Mouse (Mus musculus) lung, embryonic 15.5 days (tissue): ENCODE measurements at regions not wholly inside any gene's neighbourhood (a gene's known extent, or its start where the extent isn't known, plus 50 kb on each side); places are given as distances from the start of the nearest gene placed in this dataset.
A peak's percentile ranks its signal among the peaks of the same experiment; 100 is the strongest.

Experiments
- ATAC-seq: fragments of 200-750 bp; cut with Nextera tagmentation; 2 replicates; pipeline ENCODE4 v1.8.0; 2017; ENCODE audit warnings: moderate number of reproducible peaks, borderline replicate concordance; ENCODE audit not compliant: low FRiP score, low TSS enrichment; ENCODE audit errors: extremely low read depth
- H3K27ac ChIP-seq: fragments of 300-500 bp; sonication (generic); 2 replicates; pipeline ENCODE4 v1.5.1; 2015; ENCODE audit warnings: moderate library complexity, mild to moderate bottlenecking, inconsistent platforms
- H3K27me3 ChIP-seq: fragments of 300-500 bp; sonication (generic); 2 replicates; pipeline ENCODE4 v1.6.1; 2015; ENCODE audit warnings: inconsistent platforms
- H3K36me3 ChIP-seq: fragments of 300-500 bp; sonication (generic); 2 replicates; pipeline ENCODE4 v1.6.1; 2015; ENCODE audit warnings: inconsistent platforms
- H3K4me1 ChIP-seq: fragments of 300-500 bp; sonication (generic); 2 replicates; pipeline ENCODE4 v1.6.1; 2015; ENCODE audit warnings: inconsistent platforms
- H3K4me2 ChIP-seq: fragments of 300-500 bp; sonication (generic); 2 replicates; pipeline ENCODE4 v1.6.1; 2015; ENCODE audit warnings: inconsistent platforms, mild to moderate bottlenecking, moderate library complexity
- H3K4me3 ChIP-seq: fragments of 300-500 bp; sonication (generic); 2 replicates; pipeline ENCODE4 v1.5.1; 2015; ENCODE audit warnings: mild to moderate bottlenecking, inconsistent platforms
- H3K9ac ChIP-seq: fragments of 300-500 bp; sonication (generic); 2 replicates; pipeline ENCODE4 v1.6.1; 2015; ENCODE audit warnings: inconsistent platforms
- H3K9me3 ChIP-seq: fragments of 300-500 bp; sonication (generic); 2 replicates; pipeline ENCODE4 v1.6.1; 2016; ENCODE audit warnings: inconsistent platforms
- WGBS: fragments of 180-500 bp; shearing (Covaris S2); methylation state at CpG from one replicate; pipeline ENCODE4 v1.1.7; 2015; 5-methylcytosine and 5-hydroxymethylcytosine counted together

DNA sequence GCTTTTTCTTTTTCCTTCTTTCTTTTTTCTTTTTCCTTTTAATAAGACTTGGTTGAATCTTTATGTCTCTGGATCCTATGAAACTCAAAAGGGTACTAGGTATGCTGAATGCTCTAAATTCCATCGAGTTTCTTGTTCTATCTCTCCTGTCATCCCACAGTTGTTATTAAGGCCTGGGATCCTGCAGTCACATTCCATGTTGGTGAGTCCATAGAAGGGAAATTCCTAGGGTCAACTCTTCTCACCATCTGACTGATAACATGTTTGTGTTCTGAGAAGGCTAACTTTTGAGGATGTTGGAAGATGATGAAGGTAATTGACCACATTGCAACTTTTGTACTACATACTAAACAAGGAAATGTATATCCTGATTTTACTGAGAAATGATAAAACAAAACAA lies 210.5 kb upstream of the Marcks start:
- ATAC-seq, result no peak
- no peaks in the 10 kb centered on the region for H3K4me1 ChIP-seq
- WGBS, result 71% methylated on average over 1 of the region's 1 CpGs
- no peaks in the 10 kb centered on the region for H3K27me3 ChIP-seq
- no peaks in the 10 kb centered on the region for H3K36me3 ChIP-seq
- no peak overlapping the region for H3K27ac ChIP-seq
- H3K4me2 ChIP-seq, result no peak overlapping the region
- H3K9ac ChIP-seq, result no peak overlapping the region
- no peaks in the 10 kb centered on the region for H3K9me3 ChIP-seq
- no peak overlapping the region for H3K4me3 ChIP-seq

DNA sequence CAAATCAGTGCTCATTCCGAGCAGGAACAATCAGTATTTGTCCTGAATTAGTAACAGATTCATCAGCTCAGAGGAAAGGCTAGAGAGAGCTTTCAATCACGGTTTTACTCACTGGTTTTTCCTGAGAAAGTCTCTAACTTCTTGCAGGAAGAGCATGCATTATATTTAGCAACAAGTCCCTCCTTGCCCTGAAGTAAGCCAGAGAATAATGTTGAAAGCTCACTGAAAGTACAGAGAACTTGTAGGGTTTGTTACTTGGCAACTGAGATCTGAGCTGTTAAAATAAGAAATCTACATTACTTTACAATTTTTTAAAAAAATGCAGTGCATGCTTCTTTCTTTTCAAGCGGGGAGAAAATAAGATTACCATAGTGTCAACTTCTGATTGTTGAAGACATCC lies 209.7 kb upstream of the Marcks start:
- H3K27ac ChIP-seq, result no peak overlapping the region

DNA sequence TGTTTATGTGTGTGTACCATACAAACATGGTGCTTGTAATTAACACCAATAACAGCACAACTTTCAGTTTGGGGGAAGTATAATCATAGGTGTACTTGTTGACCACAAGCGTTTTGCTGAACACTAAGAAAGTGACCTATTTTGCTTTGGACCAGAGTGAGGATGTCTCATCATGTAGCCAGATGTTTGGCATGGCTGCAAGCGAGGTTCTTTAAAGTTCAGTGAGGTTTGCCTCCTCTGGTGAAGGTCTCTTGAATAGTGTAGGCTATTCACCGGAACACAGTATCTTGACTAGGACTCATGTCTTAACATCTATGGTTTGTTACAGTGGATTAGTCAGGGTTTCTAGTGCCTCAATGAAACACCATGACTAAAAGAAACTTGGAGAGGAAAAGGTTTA lies 208.9 kb upstream of the Marcks start:
- no peaks in the 10 kb centered on the region for H3K36me3 ChIP-seq
- H3K27me3 ChIP-seq, result no peaks in the 10 kb centered on the region
- H3K4me2 ChIP-seq, result no peak overlapping the region
- WGBS, result 92% methylated on average over 3 of the region's 3 CpGs
- no peak overlapping the region for H3K27ac ChIP-seq
- ATAC-seq, result no peak
- H3K9me3 ChIP-seq, result no peaks in the 10 kb centered on the region
- H3K9ac ChIP-seq, result no peak overlapping the region
- H3K4me3 ChIP-seq, result no peak overlapping the region
- H3K4me1 ChIP-seq, result no peaks in the 10 kb centered on the region

More for the DNA sequence above, 209.7 kb upstream of the Marcks start:
- Histone ChIP-seq H3K4me1 (no peaks in the 10 kb centered on the region), H3K9ac (no peak overlapping the region), H3K27me3 (no peaks in the 10 kb centered on the region), H3K36me3 (no peaks in the 10 kb centered on the region), H3K9me3 (no peaks in the 10 kb centered on the region), H3K4me2 (no peak overlapping the region), H3K4me3 (no peak overlapping the region)
- ATAC-seq, result no peak
- 59% methylated on average over 3 of the region's 3 CpGs for WGBS

DNA sequence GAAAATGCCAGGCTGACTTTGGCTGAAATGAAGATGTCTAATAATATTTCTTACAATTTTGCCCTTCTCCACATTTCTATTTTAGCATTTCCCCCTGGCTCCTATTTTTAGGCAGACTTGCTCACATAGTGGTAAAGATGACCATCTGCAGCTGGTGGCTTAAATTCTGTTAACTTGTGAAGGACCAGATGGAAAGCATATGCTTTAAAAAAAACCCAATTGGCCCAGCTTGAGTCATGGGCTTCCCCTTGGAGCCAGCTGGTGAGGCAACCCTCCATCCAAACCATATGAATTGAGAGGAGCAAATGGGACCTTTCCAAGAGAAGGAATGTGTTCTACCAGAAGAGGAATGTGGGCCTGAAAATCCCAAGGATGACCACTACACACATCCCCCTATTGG lies 204.0 kb upstream of the Marcks start:
- Histone ChIP-seq H3K4me1 (no peaks in the 10 kb centered on the region), H3K4me2 (no peak overlapping the region), H3K9ac (no peak overlapping the region), H3K9me3 (no peaks in the 10 kb centered on the region), H3K36me3 (no peaks in the 10 kb centered on the region), H3K27me3 (no peaks in the 10 kb centered on the region), H3K4me3 (no peak overlapping the region), H3K27ac (no peak overlapping the region)
- no peak for ATAC-seq

DNA sequence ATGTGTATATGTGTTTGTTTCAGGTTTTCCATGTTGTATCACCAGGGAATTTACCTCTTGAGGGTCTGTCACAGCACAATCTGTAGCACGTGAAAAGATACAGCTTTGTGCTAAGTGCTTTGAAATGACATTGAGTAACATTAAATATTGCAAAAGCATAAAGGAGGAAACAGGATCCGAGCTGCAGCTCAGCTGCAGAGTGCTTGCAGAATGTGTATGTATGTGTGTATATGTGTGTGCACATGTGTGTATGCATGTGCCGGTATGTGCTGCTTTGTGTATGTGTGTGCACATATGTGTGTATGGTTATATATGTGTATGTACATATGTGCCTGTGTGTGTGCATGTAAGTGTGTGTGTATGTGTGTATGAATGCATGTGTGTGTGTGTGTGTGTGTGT lies 200.9 kb upstream of the Marcks start:
- H3K36me3 ChIP-seq, result no peaks in the 10 kb centered on the region
- no peak overlapping the region for H3K27ac ChIP-seq
- ATAC-seq, result no peak
- H3K4me3 ChIP-seq, result no peak overlapping the region
- no peaks in the 10 kb centered on the region for H3K9me3 ChIP-seq
- H3K27me3 ChIP-seq, result no peaks in the 10 kb centered on the region
- WGBS, result 72% methylated on average over 3 of the region's 3 CpGs
- no peak overlapping the region for H3K4me2 ChIP-seq
- H3K4me1 ChIP-seq, result no peaks in the 10 kb centered on the region
- H3K9ac ChIP-seq, result no peak overlapping the region

DNA sequence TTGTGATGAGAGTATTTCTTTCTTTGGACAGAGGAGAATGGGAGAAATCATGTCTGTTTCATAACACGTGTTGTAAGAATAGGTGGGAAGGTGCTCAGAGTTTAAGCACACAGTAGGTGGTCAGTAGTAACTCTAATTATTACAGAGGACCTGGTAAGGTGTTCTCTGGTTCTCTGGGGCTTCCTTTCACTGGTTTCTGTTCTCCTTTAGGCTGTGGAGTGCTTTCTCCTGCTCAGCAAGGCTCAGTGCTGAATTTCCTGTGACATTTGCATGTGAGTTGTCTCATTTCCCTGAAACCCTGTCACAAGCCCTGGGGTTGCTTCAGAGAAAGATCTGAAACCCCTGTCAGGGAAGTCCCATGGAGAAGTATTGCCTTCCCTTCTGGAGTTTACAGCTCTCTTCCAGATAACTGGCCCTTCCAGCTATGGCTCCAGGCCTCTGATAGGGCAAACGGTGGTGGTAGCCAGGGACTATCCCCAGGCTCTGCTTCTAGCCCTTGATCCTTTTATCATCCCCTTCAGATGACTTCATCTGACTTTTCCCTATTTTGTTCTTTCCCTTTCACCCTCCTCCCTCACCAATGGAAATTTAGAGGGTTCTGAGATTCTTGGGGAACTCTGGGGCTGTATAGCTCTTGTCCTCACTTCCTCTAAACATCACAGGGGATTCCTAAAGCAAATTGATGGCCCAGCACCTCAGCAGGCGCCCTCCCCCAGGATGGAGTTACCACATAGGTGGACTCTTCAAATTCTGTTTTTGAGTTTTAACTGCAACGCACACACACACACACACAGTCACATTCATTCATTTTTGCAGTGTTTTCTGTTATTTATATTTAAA lies 199.6 kb upstream of the Marcks start:
- 65% methylated on average over 4 of the region's 4 CpGs for WGBS
- Histone ChIP-seq H3K27me3 (no peaks in the 10 kb centered on the region), H3K4me3 (no peak overlapping the region), H3K4me1 (no peaks in the 10 kb centered on the region), H3K9me3 (no peaks in the 10 kb centered on the region), H3K27ac (no peak overlapping the region), H3K9ac (no peak overlapping the region), H3K36me3 (no peaks in the 10 kb centered on the region), H3K4me2 (no peak overlapping the region)
- no peak for ATAC-seq

DNA sequence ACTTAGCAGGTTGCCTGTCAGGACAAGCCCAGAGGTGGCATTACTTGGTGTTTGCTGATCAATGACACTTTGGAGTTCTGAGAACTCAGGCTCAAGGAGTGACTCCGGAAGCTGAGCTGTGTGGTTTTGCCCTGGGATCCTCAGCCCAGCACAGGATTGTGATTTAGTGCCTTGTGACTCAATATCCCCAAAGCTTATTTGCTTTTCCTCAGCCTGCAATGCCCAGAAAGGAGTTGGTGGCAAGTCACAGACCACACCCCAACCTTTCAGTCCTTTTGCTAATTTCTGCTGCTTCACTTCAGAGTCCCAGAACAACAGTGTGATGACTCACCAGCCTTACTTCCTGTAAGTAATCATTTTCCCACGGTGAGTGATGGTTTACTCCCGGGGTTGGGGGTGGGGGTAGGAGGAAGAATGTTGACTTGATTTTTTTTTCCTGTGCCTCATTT lies 198.5 kb upstream of the Marcks start:
- Histone ChIP-seq H3K27ac (peak overlapping the region; percentile 31; the same call in 1 of the 2 replicates), H3K36me3 (no peaks in the 10 kb centered on the region), H3K4me1 (no peaks in the 10 kb centered on the region), H3K27me3 (no peaks in the 10 kb centered on the region), H3K9me3 (no peaks in the 10 kb centered on the region), H3K4me3 (no peak overlapping the region), H3K4me2 (no peak overlapping the region), H3K9ac (no peak overlapping the region)
- no peak for ATAC-seq
- 13% methylated on average over 3 of the region's 3 CpGs for WGBS

DNA sequence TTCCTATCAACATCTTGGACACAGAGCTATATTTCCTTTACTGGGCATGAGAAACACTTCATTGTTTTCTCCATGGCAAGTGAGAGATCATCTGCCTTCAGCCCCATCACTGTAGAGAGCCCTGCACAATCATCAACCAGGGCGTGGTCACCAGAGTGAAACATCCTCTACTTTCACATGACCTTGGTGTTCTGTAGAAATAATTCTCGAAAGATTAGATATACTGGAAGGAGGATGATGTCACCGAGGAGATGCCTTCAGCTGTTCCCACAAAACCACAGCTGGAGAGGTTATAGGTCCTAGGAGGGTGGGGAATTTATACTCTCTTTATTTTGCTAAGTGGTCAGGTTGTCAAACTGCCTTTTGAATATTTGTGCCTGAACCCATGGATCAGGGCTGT lies 196.4 kb upstream of the Marcks start:
- H3K36me3 ChIP-seq, result no peaks in the 10 kb centered on the region
- no peaks in the 10 kb centered on the region for H3K27me3 ChIP-seq
- H3K27ac ChIP-seq, result no peak overlapping the region
- H3K4me1 ChIP-seq, result no peaks in the 10 kb centered on the region
- no peak overlapping the region for H3K4me3 ChIP-seq
- no peaks in the 10 kb centered on the region for H3K9me3 ChIP-seq
- 60% methylated on average over 3 of the region's 3 CpGs for WGBS
- no peak overlapping the region for H3K9ac ChIP-seq
- no peak overlapping the region for H3K4me2 ChIP-seq
- ATAC-seq, result no peak

DNA sequence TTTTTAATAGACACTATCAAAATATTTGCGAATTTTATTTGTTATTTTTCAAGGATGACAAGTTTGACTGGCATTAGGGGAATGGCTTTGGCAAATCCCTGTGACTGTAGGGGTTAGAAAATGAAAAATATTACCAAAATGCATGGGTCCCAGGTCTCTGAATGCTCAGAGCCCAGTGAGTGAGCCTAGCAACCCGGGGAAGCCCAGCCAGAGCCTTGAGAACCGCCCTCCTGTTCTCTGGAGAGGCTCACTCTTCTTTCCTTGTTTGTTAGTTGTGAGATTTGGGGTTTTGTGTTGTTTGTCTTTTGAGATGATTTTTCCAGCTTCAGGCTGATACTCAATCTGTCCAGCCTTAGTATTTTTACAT lies 187.4 kb upstream of the Marcks start:
- 46% methylated on average over 3 of the region's 3 CpGs for WGBS
- ATAC-seq, result no peak
- H3K9ac ChIP-seq, result no peak overlapping the region
- no peaks in the 10 kb centered on the region for H3K27me3 ChIP-seq
- no peak overlapping the region for H3K4me2 ChIP-seq
- H3K4me1 ChIP-seq, result peaks cover 12% of the 10 kb centered on the region
- H3K9me3 ChIP-seq, result no peaks in the 10 kb centered on the region
- no peak overlapping the region for H3K27ac ChIP-seq
- H3K36me3 ChIP-seq, result no peaks in the 10 kb centered on the region
- no peak overlapping the region for H3K4me3 ChIP-seq

DNA sequence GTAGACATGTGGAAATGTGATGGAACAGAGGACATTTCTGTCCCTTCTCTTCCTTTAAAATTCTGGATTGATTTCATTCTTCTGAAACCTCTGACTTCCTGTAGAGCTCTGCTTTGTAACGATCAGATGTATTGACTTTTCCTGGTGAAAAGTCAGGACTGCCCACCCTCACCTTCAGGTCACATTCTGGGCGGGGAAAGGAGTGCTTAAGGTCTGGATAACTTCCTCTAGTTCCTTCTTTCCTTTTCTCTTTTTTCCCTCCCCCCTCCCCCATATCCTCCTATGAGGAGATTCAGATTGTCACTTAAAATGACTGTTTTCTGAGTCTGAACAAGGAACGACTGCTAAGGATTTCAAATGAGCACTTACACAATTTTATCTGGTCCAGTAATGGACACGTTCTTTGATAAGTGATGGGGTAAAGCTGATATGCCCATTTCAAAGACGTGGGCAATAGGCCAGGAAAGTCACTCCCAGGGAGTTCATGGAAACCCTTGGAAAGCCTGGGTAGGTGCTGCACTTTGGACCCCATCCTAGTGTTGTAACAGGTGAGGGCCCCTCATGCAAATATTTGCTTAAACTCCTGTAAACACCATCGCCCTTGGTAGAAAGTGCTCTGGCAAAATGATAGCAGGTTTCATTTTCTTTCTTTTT lies 186.9 kb upstream of the Marcks start:
- 37% methylated on average over 6 of the region's 6 CpGs for whole genome bisulfite sequencing
- H3K4me2 ChIP-seq, result no peak overlapping the region
- no peak for ATAC-seq
- no peak overlapping the region for H3K27ac ChIP-seq
- H3K27me3 ChIP-seq, result no peaks in the 10 kb centered on the region
- H3K36me3 ChIP-seq, result no peaks in the 10 kb centered on the region
- H3K9me3 ChIP-seq, result no peaks in the 10 kb centered on the region
- H3K9ac ChIP-seq, result no peak overlapping the region
- H3K4me1 ChIP-seq, result peaks cover 12% of the 10 kb centered on the region
- no peak overlapping the region for H3K4me3 ChIP-seq

DNA sequence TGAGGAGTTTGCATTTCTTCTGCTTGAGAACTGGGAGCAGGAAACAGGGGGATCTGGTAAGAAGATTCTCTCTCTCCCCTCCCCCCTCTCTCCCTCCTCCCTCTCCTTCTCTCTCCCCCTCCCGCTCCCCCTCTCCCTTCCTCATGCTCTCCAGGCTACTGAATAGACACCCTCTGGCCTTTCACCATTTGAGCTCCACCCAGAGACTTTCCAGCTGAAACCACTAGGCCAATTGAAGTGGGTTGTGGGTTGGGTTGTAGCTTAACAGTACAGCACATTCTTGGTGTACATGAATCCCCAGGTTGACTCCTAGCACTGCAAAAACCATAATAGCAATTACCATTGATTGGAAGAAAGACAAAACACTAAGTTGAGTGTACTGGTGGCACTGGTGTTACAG lies 185.0 kb upstream of the Marcks start:
- no peak for ATAC-seq
- Histone ChIP-seq H3K9me3 (no peaks in the 10 kb centered on the region), H3K4me3 (no peak overlapping the region), H3K27ac (no peak overlapping the region), H3K36me3 (no peaks in the 10 kb centered on the region), H3K4me2 (no peak overlapping the region), H3K27me3 (no peaks in the 10 kb centered on the region), H3K4me1 (peaks cover 12% of the 10 kb centered on the region), H3K9ac (no peak overlapping the region)
- 67% methylated on average over 1 of the region's 1 CpGs for WGBS

DNA sequence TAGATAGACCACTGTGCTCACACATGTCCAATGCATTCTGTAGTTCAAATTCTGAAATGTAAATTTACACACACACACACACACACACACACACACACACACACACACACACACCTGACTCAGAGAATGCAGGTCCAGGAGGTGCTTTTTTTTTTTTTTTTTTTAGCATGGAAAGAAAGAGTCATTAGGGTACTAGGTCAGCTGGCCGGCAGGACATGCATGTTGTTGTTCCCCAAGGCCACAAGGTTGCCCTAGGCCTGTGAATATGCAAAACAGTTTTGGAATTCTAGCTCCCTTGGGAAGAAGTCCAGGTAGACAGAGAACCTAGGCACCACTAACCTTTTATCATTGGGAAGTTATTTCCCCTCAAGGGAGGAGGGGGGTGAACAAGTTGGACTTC lies 184.1 kb upstream of the Marcks start:
- Histone ChIP-seq H3K4me2 (no peak overlapping the region), H3K36me3 (no peaks in the 10 kb centered on the region), H3K27me3 (no peaks in the 10 kb centered on the region), H3K9ac (no peak overlapping the region), H3K4me1 (peaks cover 12% of the 10 kb centered on the region), H3K4me3 (no peak overlapping the region), H3K27ac (no peak overlapping the region), H3K9me3 (no peaks in the 10 kb centered on the region)
- ATAC-seq, result no peak
- 85% methylated on average over 1 of the region's 1 CpGs for WGBS
